Mouse (Mus musculus) C2C12 (cell line): Measurements from ENCODE around the gene Lypd6.

ENCODE experiments used
- CEBPB ChIP-seq: IDR thresholded peaks from one replicate; pipeline ENCODE4 v1.6.1; 2011; ENCODE audit warnings: low read depth, mild to moderate bottlenecking, control low read depth, moderate library complexity
- CTCF ChIP-seq: IDR thresholded peaks from one replicate; pipeline ENCODE4 v1.5.1; 2011; ENCODE audit not compliant: control insufficient read depth, insufficient read depth, insufficient read length
- FOSL1 ChIP-seq: IDR thresholded peaks from one replicate; pipeline ENCODE4 v1.8.0; 2011; ENCODE audit warnings: mild to moderate bottlenecking, low read length; ENCODE audit not compliant: poor library complexity, insufficient read depth, severe bottlenecking
- MYOD1 ChIP-seq: IDR thresholded peaks from one replicate; pipeline ENCODE4 v1.6.1; 2011; ENCODE audit warnings: low read depth; ENCODE audit not compliant: control insufficient read depth, insufficient read length
- MYOG ChIP-seq: IDR thresholded peaks from one replicate; pipeline ENCODE4 v1.6.1; 2011; ENCODE audit not compliant: control insufficient read depth, insufficient read length; ENCODE audit errors: extremely low read depth
- USF1 ChIP-seq: IDR thresholded peaks from one replicate; pipeline ENCODE4 v1.6.1; 2011; ENCODE audit warnings: low read depth, mild to moderate bottlenecking, control low read depth, moderate library complexity

- TF ChIP-seq CTCF (no peak), MYOG (no peak), MYOD1 (no peak), USF1 (no peak), FOSL1 (no peak), CEBPB (no peak)
Measured at GRCm38 (mm10) chr2:50101152-50101450, 34.9 kb downstream of the Lypd6 start.
